Mouse (Mus musculus) liver, postnatal 0 days (tissue): ENCODE results near the gene Hist1h3e.

Experiments
- CTCF ChIP-seq: sonication (generic); IDR thresholded peaks from 2 replicates; pipeline ENCODE4 v1.5.1; 2016; ENCODE audit warnings: antibody characterized with exemption, low read depth
- EP300 ChIP-seq: IDR thresholded peaks from 2 replicates; pipeline ENCODE4 v1.6.1; 2016; ENCODE audit warnings: antibody characterized with exemption, low read depth, mild to moderate bottlenecking

- TF ChIP-seq CTCF (no peak), EP300 (0 out of 2 replicates have a peak, but pooled peaks have one; percentile 24)
These were observed 42.8 kb downstream of the Hist1h3e start for GRCm38 (mm10) chr13:23519416-23519815.
